Mouse (Mus musculus): ENCODE data around the gene Nlrp4b. TPM values are rescaled to one million over a fixed set of nuclear protein-coding genes. Genes with fewer than 3 reads are reported as not detected.
"Not testable (repeated sequence)": the region's sequence is repeated elsewhere in the genome, so short reads cannot be mapped to it uniquely, and the experiment has no call there.

Gene Nlrp4b
- total RNA-seq (2012; rRNA removed) (not detected in 2 replicates), polyA plus RNA-seq (2012; ENCODE audit: insufficient read depth in 1 of 2, insufficient read length in 2 of 2, low read depth in 1 of 2, low replicate concordance in 2 of 2, missing spikeins in 1 of 2) (not detected)

- Histone ChIP-seq H3K27ac (ENCODE audit: control insufficient read depth, low read depth, low read length) (no peak within 1 kb of the TSS), H3K27me3 (ENCODE audit: control insufficient read depth in 1 of 2, insufficient read depth in 2 of 2, low read length in 2 of 2) (no peaks in the 10 kb centered on the region), H3K36me3 (ENCODE audit: control insufficient read depth in 1 of 2, insufficient read depth in 2 of 2, low read length in 2 of 2) (no peaks in the 10 kb centered on the region), H3K4me1 (ENCODE audit: control insufficient read depth in 1 of 2, insufficient read depth in 2 of 2, low read length in 2 of 2) (no peaks in the 10 kb centered on the region), H3K9ac (ENCODE audit: control insufficient read depth, low read depth, low read length, poor library complexity, severe bottlenecking) (no peak within 1 kb of the TSS), H3K79me2 (ENCODE audit: control insufficient read depth, insufficient read depth, low read length, poor library complexity) (no peaks in the 10 kb centered on the region), H3K4me3 (ENCODE audit: control insufficient read depth in 1 of 2, insufficient read depth in 1 of 2, low read depth in 2 of 2, low read length in 2 of 2) (no peak within 1 kb of the TSS), H3K9me3 (replicated peaks; ENCODE audit: insufficient read depth, low read length) (no peaks in the 10 kb centered on the region)
- no peak for DNase-seq (ENCODE audit: low read depth, low spot score)
- TF ChIP-seq SIN3A (IDR thresholded peaks at IDR 0.05; ENCODE audit: low read length) (no peak), RAD21 (IDR thresholded peaks at IDR 0.05; ENCODE audit: low read depth, low read length) (no peak), KAT2A (conservative IDR thresholded peaks at IDR 0.05; ENCODE audit: low read depth, low read length) (no peak), E2F4 (IDR thresholded peaks at IDR 0.05; ENCODE audit: borderline replicate concordance, low read depth, low read length) (no peak), CHD2 (IDR thresholded peaks at IDR 0.05; ENCODE audit: low read length) (no peak)
These were observed at the start of gene Nlrp4b for GRCm38 (mm10) chr7:10687489-10687888. Gene Nlrp4b (plus strand): TSS chr7:10687789.

GRCm38 (mm10) chr7:10754264-10754663 lies 66.7 kb downstream of the Nlrp4b start, which contains the start of gene Vmn1r71:
Gene Vmn1r71 (minus strand): TSS chr7:10754364.
- Histone ChIP-seq H3K27me3 (ENCODE audit: control insufficient read depth in 1 of 2, insufficient read depth in 2 of 2, low read length in 2 of 2) (no peaks in the 10 kb centered on the region), H3K36me3 (ENCODE audit: control insufficient read depth in 1 of 2, insufficient read depth in 2 of 2, low read length in 2 of 2) (no peaks in the 10 kb centered on the region), H3K4me1 (ENCODE audit: control insufficient read depth in 1 of 2, insufficient read depth in 2 of 2, low read length in 2 of 2) (no peaks in the 10 kb centered on the region), H3K79me2 (ENCODE audit: control insufficient read depth, insufficient read depth, low read length, poor library complexity) (no peaks in the 10 kb centered on the region), H3K9me3 (replicated peaks; ENCODE audit: insufficient read depth, low read length) (no peaks in the 10 kb centered on the region), H3K4me3 (ENCODE audit: control insufficient read depth in 1 of 2, insufficient read depth in 1 of 2, low read depth in 2 of 2, low read length in 2 of 2) (no peak within 1 kb of the TSS), H3K27ac (ENCODE audit: control insufficient read depth, low read depth, low read length) (no peak within 1 kb of the TSS), H3K9ac (ENCODE audit: control insufficient read depth, low read depth, low read length, poor library complexity, severe bottlenecking) (no peak within 1 kb of the TSS)
- no peak for DNase-seq (ENCODE audit: low read depth, low spot score)
- TF ChIP-seq E2F4 (IDR thresholded peaks at IDR 0.05; ENCODE audit: borderline replicate concordance, low read depth, low read length) (no peak), POLR2AphosphoS2 (IDR thresholded peaks at IDR 0.05; ENCODE audit: low read length) (no peak), BHLHE40 (IDR thresholded peaks at IDR 0.05; ENCODE audit: borderline replicate concordance, low read depth, low read length) (no peak), KAT2A (conservative IDR thresholded peaks at IDR 0.05; ENCODE audit: low read depth, low read length) (no peak), NRF1 (IDR thresholded peaks at IDR 0.05; ENCODE audit: insufficient read depth, low read depth, low read length, poor library complexity, severe bottlenecking) (no peak), MAX (IDR thresholded peaks at IDR 0.05; ENCODE audit: low read length) (no peak), ZNF384 (IDR thresholded peaks at IDR 0.05; ENCODE audit: low read depth, low read length) (no peak), POLR2A (IDR thresholded peaks at IDR 0.05; ENCODE audit: control insufficient read depth in 1 of 2, insufficient read depth in 1 of 2, low read depth in 1 of 2, low read length in 2 of 2, poor library complexity in 1 of 2) (no peak)

- not testable (repeated sequence) for H3K27me3 ChIP-seq (ENCODE audit: control insufficient read depth in 1 of 2, insufficient read depth in 2 of 2, low read length in 2 of 2); H3K9me3 ChIP-seq (replicated peaks; ENCODE audit: insufficient read depth, low read length); H3K4me3 ChIP-seq (ENCODE audit: control insufficient read depth in 1 of 2, insufficient read depth in 1 of 2, low read depth in 2 of 2, low read length in 2 of 2); H3K36me3 ChIP-seq (ENCODE audit: control insufficient read depth in 1 of 2, insufficient read depth in 2 of 2, low read length in 2 of 2); H3K4me1 ChIP-seq (ENCODE audit: control insufficient read depth in 1 of 2, insufficient read depth in 2 of 2, low read length in 2 of 2); H3K9ac ChIP-seq (ENCODE audit: control insufficient read depth, low read depth, low read length, poor library complexity, severe bottlenecking); H3K79me2 ChIP-seq (ENCODE audit: control insufficient read depth, insufficient read depth, low read length, poor library complexity); DNase-seq (ENCODE audit: low read depth, low spot score); H3K27ac ChIP-seq (ENCODE audit: control insufficient read depth, low read depth, low read length)
These were observed 70.0 kb downstream of the Nlrp4b start for GRCm38 (mm10) chr7:10757551-10757950.

Other genes starting within 250 kb of the Nlrp4b start
- not detected in 2 replicates for gene Vmn1r67, start 244.5 kb upstream of the Nlrp4b start, total RNA-seq (2012; rRNA removed)
- gene Vmn1r67, start 244.5 kb upstream of the Nlrp4b start, polyA plus RNA-seq (2012; ENCODE audit: insufficient read depth in 1 of 2, insufficient read length in 2 of 2, low read depth in 1 of 2, low replicate concordance in 2 of 2, missing spikeins in 1 of 2) = not detected
- gene Zik1, start 192.4 kb upstream of the Nlrp4b start, total RNA-seq (2012; rRNA removed) = not detected in 2 replicates
- not detected for gene Zik1, start 192.4 kb upstream of the Nlrp4b start, polyA plus RNA-seq (2012; ENCODE audit: insufficient read depth in 1 of 2, insufficient read length in 2 of 2, low read depth in 1 of 2, low replicate concordance in 2 of 2, missing spikeins in 1 of 2)
- gene Vmn1r68, start 129.3 kb upstream of the Nlrp4b start, total RNA-seq (2012; rRNA removed) = not detected in 2 replicates
- gene Vmn1r68, start 129.3 kb upstream of the Nlrp4b start, polyA plus RNA-seq (2012; ENCODE audit: insufficient read depth in 1 of 2, insufficient read length in 2 of 2, low read depth in 1 of 2, low replicate concordance in 2 of 2, missing spikeins in 1 of 2) = not detected
- gene Vmn1r69, start 74.1 kb upstream of the Nlrp4b start, total RNA-seq (2012; rRNA removed) = not detected in 2 replicates
- gene Vmn1r69, start 74.1 kb upstream of the Nlrp4b start, polyA plus RNA-seq (2012; ENCODE audit: insufficient read depth in 1 of 2, insufficient read length in 2 of 2, low read depth in 1 of 2, low replicate concordance in 2 of 2, missing spikeins in 1 of 2) = not detected
- gene Vmn1r70, start 56.3 kb upstream of the Nlrp4b start, total RNA-seq (2012; rRNA removed) = not detected in 2 replicates
- not detected for gene Vmn1r70, start 56.3 kb upstream of the Nlrp4b start, polyA plus RNA-seq (2012; ENCODE audit: insufficient read depth in 1 of 2, insufficient read length in 2 of 2, low read depth in 1 of 2, low replicate concordance in 2 of 2, missing spikeins in 1 of 2)
- not detected in 2 replicates for gene Vmn1r71, start 66.6 kb downstream of the Nlrp4b start, total RNA-seq (2012; rRNA removed)
- not detected for gene Vmn1r71, start 66.6 kb downstream of the Nlrp4b start, polyA plus RNA-seq (2012; ENCODE audit: insufficient read depth in 1 of 2, insufficient read length in 2 of 2, low read depth in 1 of 2, low replicate concordance in 2 of 2, missing spikeins in 1 of 2)
- not detected in 2 replicates for gene Zscan4b, start 217.3 kb downstream of the Nlrp4b start, total RNA-seq (2012; rRNA removed)
- gene Zscan4b, start 217.3 kb downstream of the Nlrp4b start, polyA plus RNA-seq (2012; ENCODE audit: insufficient read depth in 1 of 2, insufficient read length in 2 of 2, low read depth in 1 of 2, low replicate concordance in 2 of 2, missing spikeins in 1 of 2) = not detected

Measured in MEL (cell line).